Mouse (Mus musculus) kidney, adult 2 months (tissue): Measurements from ENCODE around the gene Tal1.

Source experiments
- CTCF ChIP-seq: fragments of 200-500 bp; conservative IDR thresholded peaks from 2 replicates; pipeline ENCODE4 v1.5.1; 2011; ENCODE audit warnings: low read depth, mild to moderate bottlenecking, control low read depth, low read length, moderate library complexity, mixed read lengths; ENCODE audit not compliant: insufficient read depth, insufficient read length
- POLR2A ChIP-seq: fragments of 200-500 bp; IDR thresholded peaks from one replicate; pipeline ENCODE4 v1.6.1; 2011; ENCODE audit warnings: low read depth, low read length, control low read depth

GRCm38 (mm10) chr4:115052343-115053005 lies 3.8 kb upstream of the Tal1 start:
- TF ChIP-seq CTCF, result no peak
- no peak for TF ChIP-seq POLR2A
